8 mouse cellular contexts compared by ENCODE assay signal in the genomic region with DNA sequence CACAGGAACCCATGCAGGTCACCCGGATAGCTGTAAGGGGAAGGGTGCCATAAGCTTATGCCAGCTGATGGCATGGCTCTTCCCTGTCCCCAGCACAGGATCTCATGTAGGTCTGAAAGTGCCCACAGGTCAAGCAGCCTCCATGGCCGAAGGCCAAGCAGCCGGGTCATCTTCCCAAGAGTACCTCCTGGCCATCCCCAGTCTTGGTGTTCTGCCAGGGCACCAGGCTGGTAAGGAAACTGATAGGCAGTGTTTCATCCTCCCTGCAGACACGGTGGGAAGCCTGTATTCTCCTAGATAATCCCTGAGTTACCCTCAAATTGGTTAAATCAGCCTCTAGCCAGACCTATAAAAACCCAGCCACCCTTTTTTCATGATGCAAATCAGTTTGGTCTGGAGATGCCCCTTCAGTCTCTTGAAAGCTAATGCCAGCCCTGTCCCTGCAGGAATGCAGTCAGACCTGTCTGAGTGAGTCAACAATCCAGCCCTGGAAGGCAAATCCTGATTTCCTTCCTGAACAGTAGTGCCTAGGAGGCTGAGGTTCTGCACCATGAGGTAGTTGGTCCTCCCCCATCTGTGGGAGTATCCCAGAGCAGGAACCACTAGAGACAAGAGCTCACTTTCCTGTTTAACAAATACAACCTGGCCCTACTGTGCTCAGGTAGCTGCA. TPM values are rescaled to one million over a fixed set of nuclear protein-coding genes. Genes with fewer than 3 reads are reported as not detected.
DNase-seq lines count a peak whose midpoint lies in the region; ATAC-seq lines count a peak whose summit lies in the region.

No protein-coding gene starts in this region.

- H3K27me3 ChIP-seq in heart, embryonic 10.5 days (ENCODE audit: insufficient read depth, poor library complexity, severe bottlenecking) = peaks cover 8% of the 10 kb centered on the region
- H3K27me3 ChIP-seq in stomach, embryonic 14.5 days (ENCODE audit: control insufficient read depth, insufficient read depth, low read length) = no peaks in the 10 kb centered on the region
- no peaks in the 10 kb centered on the region for H3K27me3 ChIP-seq in neural tube, embryonic 15.5 days (replicated peaks)

- peak overlapping the region; percentile 29; the same call in 1 of the 2 replicates for H3K27ac ChIP-seq in heart, embryonic 10.5 days
- H3K27ac ChIP-seq in stomach, embryonic 14.5 days (ENCODE audit: low read length) = peak overlapping the region; percentile 84
- no peak overlapping the region for H3K27ac ChIP-seq in neural tube, embryonic 15.5 days (replicated peaks)

- H3K4me3 ChIP-seq in heart, embryonic 10.5 days = no peak overlapping the region
- no peak overlapping the region for H3K4me3 ChIP-seq in stomach, embryonic 14.5 days (ENCODE audit: low read depth, low read length)
- H3K4me3 ChIP-seq in neural tube, embryonic 15.5 days (replicated peaks) = no peak overlapping the region

- peak overlapping the region; percentile 22 for H3K4me2 ChIP-seq in stomach, embryonic 14.5 days (replicated peaks; ENCODE audit: low read depth, low read length)
- no peak overlapping the region for H3K4me2 ChIP-seq in neural tube, embryonic 15.5 days

- H3K9me3 ChIP-seq in heart, embryonic 10.5 days = no peaks in the 10 kb centered on the region
- H3K9me3 ChIP-seq in stomach, embryonic 14.5 days (ENCODE audit: control insufficient read depth, low read depth, low read length) = no peaks in the 10 kb centered on the region
- H3K9me3 ChIP-seq in neural tube, embryonic 15.5 days (replicated peaks) = no peaks in the 10 kb centered on the region

- DNase-seq in heart, embryonic 10.5 days (ENCODE audit: low spot score) = no peak
- DNase-seq in heart, adult 8-10 months (ENCODE audit: low spot score) = no peak
- DNase-seq in cerebellum, postnatal 14 days = peak; percentile 51 to 69
- DNase-seq in kidney, adult 9 months = peak; percentile 73
- no peak for DNase-seq in neural tube, embryonic 10.5 days (ENCODE audit: extremely low spot score, low spot score)
- no peak for DNase-seq in layer of hippocampus, postnatal 10 days (ENCODE audit: low spot score in 2 of 2)

- no peaks in the 10 kb centered on the region for H3K36me3 ChIP-seq in heart, embryonic 10.5 days
- no peaks in the 10 kb centered on the region; the same call in none of the 2 replicates for H3K36me3 ChIP-seq in stomach, embryonic 14.5 days (ENCODE audit: control insufficient read depth, insufficient read depth, low read length)
- peaks cover 10% of the 10 kb centered on the region for H3K36me3 ChIP-seq in neural tube, embryonic 15.5 days

- 70% methylated on average over 4 of the region's 4 CpGs for WGBS in heart, embryonic 10.5 days
- 60% methylated on average over 4 of the region's 4 CpGs for WGBS in stomach, embryonic 14.5 days
- WGBS in neural tube, embryonic 15.5 days = 78% methylated on average over 4 of the region's 4 CpGs

- peaks cover 11% of the 10 kb centered on the region; the same call in 1 of the 2 replicates for H3K4me1 ChIP-seq in heart, embryonic 10.5 days
- H3K4me1 ChIP-seq in stomach, embryonic 14.5 days (ENCODE audit: control insufficient read depth, insufficient read depth, low read length) = no peaks in the 10 kb centered on the region; the same call in 1 of the 2 replicates
- no peaks in the 10 kb centered on the region for H3K4me1 ChIP-seq in neural tube, embryonic 15.5 days

- peak; percentile 86 for ATAC-seq in stomach, embryonic 14.5 days (ENCODE audit: insufficient number of reproducible peaks, insufficient read depth, low FRiP score, low read depth)
- no peak for ATAC-seq in neural tube, embryonic 15.5 days (ENCODE audit: low FRiP score)

- no peak overlapping the region for H3K9ac ChIP-seq in stomach, embryonic 14.5 days (replicated peaks; ENCODE audit: low read depth, low read length)
- H3K9ac ChIP-seq in neural tube, embryonic 15.5 days (replicated peaks) = no peak overlapping the region

RNA-seq across cellular contexts. Expression of gene Arrdc1, which starts 7.1 kb away (rescaled TPM):
- 15.3 and 19.5 TPM in 2 replicates for polyA plus RNA-seq in heart, embryonic 10.5 days (2016; fragmentation: Nextera tagmentation; extraction: Ambion mirVana)
- 1 to 10 TPM; 3.0 to 6.7 (median 5.4) TPM for total RNA-seq in heart, adult 8-10 months (2022)
- polyA plus RNA-seq in stomach, embryonic 14.5 days (2014; fragmentation: Nextera tagmentation; extraction: Ambion mirVana) = 72.4 and 80.5 TPM in 2 replicates
- 43.9 and 46.8 TPM in 2 replicates for polyA plus RNA-seq in neural tube, embryonic 15.5 days (2015; fragmentation: Nextera tagmentation; extraction: Ambion mirVana)
- 10 to 100 TPM; 25.7 to 26.0 TPM for total RNA-seq in layer of hippocampus, postnatal 10 days (2021)

RNA-seq across cellular contexts. Expression of gene Ehmt1, which starts 8.5 kb away (rescaled TPM):
- polyA plus RNA-seq in heart, embryonic 10.5 days (2016; fragmentation: Nextera tagmentation; extraction: Ambion mirVana) = 73.0 and 85.4 TPM in 2 replicates
- total RNA-seq in heart, adult 8-10 months (2022) = 10 to 100 TPM; 26.9 to 35.6 (median 31.4) TPM
- polyA plus RNA-seq in stomach, embryonic 14.5 days (2014; fragmentation: Nextera tagmentation; extraction: Ambion mirVana) = 91.2 and 95.9 TPM in 2 replicates
- polyA plus RNA-seq in neural tube, embryonic 15.5 days (2015; fragmentation: Nextera tagmentation; extraction: Ambion mirVana) = 75.0 and 76.4 TPM in 2 replicates
- total RNA-seq in layer of hippocampus, postnatal 10 days (2021) = 10 to 100 TPM; 74.0 to 81.1 TPM

RNA-seq across cellular contexts. Expression of gene Zmynd19, which starts 21.6 kb away (rescaled TPM):
- polyA plus RNA-seq in heart, embryonic 10.5 days (2016; fragmentation: Nextera tagmentation; extraction: Ambion mirVana) = 16.8 and 20.8 TPM in 2 replicates
- total RNA-seq in heart, adult 8-10 months (2022) = 10 to 100 TPM; 14.9 to 17.6 (median 17.1) TPM
- 6.3 and 8.1 TPM in 2 replicates for polyA plus RNA-seq in stomach, embryonic 14.5 days (2014; fragmentation: Nextera tagmentation; extraction: Ambion mirVana)
- 21.3 and 26.2 TPM in 2 replicates for polyA plus RNA-seq in neural tube, embryonic 15.5 days (2015; fragmentation: Nextera tagmentation; extraction: Ambion mirVana)
- total RNA-seq in layer of hippocampus, postnatal 10 days (2021) = 10 to 100 TPM; 42.0 to 44.2 TPM

RNA-seq across cellular contexts. Expression of gene Dph7, which starts 34.3 kb away (rescaled TPM):
- polyA plus RNA-seq in heart, embryonic 10.5 days (2016; fragmentation: Nextera tagmentation; extraction: Ambion mirVana) = 20.1 and 27.6 TPM in 2 replicates
- 1 to 10 TPM; 4.6 to 7.5 (median 6.2) TPM for total RNA-seq in heart, adult 8-10 months (2022)
- 25.4 and 28.6 TPM in 2 replicates for polyA plus RNA-seq in stomach, embryonic 14.5 days (2014; fragmentation: Nextera tagmentation; extraction: Ambion mirVana)
- 38.6 and 41.7 TPM in 2 replicates for polyA plus RNA-seq in neural tube, embryonic 15.5 days (2015; fragmentation: Nextera tagmentation; extraction: Ambion mirVana)
- 10 to 100 TPM; 24.9 to 29.5 TPM for total RNA-seq in layer of hippocampus, postnatal 10 days (2021)

RNA-seq across cellular contexts. Expression of gene Mrpl41, which starts 47.0 kb away (rescaled TPM):
- polyA plus RNA-seq in heart, embryonic 10.5 days (2016; fragmentation: Nextera tagmentation; extraction: Ambion mirVana) = 126 and 132 TPM in 2 replicates
- 100 to 1,000 TPM in 1 of 4 experiments, 10 to 100 TPM in 3; 89.6 to 108 (median 95.0) TPM for total RNA-seq in heart, adult 8-10 months (2022)
- polyA plus RNA-seq in stomach, embryonic 14.5 days (2014; fragmentation: Nextera tagmentation; extraction: Ambion mirVana) = 114 and 129 TPM in 2 replicates
- polyA plus RNA-seq in neural tube, embryonic 15.5 days (2015; fragmentation: Nextera tagmentation; extraction: Ambion mirVana) = 167 and 179 TPM in 2 replicates
- total RNA-seq in layer of hippocampus, postnatal 10 days (2021) = 10 to 100 TPM; 84.9 to 94.6 TPM

Comparison
In these comparisons a context has a peak if more than half of its experiments do, and no peak if none do; other contexts are left out.
1. DNase-seq: peak in cerebellum, postnatal 14 days (2 of 2) and kidney, adult 9 months (single experiment); none in heart, embryonic 10.5 days (single experiment), heart, adult 8-10 months (single experiment), neural tube, embryonic 10.5 days (single experiment) and layer of hippocampus, postnatal 10 days (0 of 2).